Mouse (Mus musculus) brain, embryonic 14.5 days (tissue): ENCODE data around the gene Ap3b2.

Experiments
- CTCF ChIP-seq: fragments of 200-500 bp; IDR thresholded peaks from 2 replicates; pipeline ENCODE4 v1.5.1; 2012; ENCODE audit warnings: inconsistent platforms, mild to moderate bottlenecking, moderate library complexity, borderline replicate concordance; ENCODE audit not compliant: insufficient read depth, insufficient read length; ENCODE audit errors: extremely low read depth
- POLR2A ChIP-seq: fragments of 200-500 bp; IDR thresholded peaks from 2 replicates; pipeline ENCODE4 v1.6.1; 2012; ENCODE audit warnings: mild to moderate bottlenecking, inconsistent platforms, borderline replicate concordance; ENCODE audit not compliant: poor library complexity, insufficient read depth, insufficient read length, severe bottlenecking; ENCODE audit errors: extremely low read depth

DNA sequence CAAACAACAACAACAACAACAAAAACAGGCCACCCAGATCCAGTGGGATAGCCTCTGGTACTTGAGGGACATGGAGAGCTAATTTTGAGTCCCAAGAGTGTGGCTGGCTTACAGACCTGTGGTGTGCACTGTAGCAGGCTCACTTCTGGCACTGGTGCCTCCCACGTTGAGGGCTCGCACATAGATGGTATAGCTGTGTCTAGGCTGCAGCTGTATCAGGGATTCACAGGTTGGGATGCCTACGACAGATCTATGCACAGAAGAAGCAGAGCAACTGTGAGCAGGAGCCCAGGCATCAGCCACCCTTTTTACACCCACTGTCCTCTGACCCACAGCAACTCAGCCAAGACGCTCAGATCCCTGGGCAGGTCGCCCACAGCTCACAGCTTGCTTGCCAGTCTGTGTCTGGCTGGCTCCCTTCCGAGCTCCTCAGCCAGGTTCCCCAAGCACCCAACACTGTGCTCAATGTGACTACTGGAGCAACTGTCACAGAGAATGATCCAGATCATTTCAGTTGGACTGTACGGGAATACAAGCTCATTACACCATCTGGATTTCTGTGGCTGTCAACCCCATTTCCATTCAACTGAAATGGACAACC, 48.3 kb upstream of the Ap3b2 start:
- no peak for TF ChIP-seq POLR2A
- TF ChIP-seq CTCF: no peak
